Mouse (Mus musculus): ENCODE data around the gene Xkrx. TPM values are rescaled to one million over a fixed set of nuclear protein-coding genes. Genes with fewer than 3 reads are reported as not detected.

Xkrx gene
- polyA plus RNA-seq, 1 experiment from 2014 or later = 0.21 TPM

DNA sequence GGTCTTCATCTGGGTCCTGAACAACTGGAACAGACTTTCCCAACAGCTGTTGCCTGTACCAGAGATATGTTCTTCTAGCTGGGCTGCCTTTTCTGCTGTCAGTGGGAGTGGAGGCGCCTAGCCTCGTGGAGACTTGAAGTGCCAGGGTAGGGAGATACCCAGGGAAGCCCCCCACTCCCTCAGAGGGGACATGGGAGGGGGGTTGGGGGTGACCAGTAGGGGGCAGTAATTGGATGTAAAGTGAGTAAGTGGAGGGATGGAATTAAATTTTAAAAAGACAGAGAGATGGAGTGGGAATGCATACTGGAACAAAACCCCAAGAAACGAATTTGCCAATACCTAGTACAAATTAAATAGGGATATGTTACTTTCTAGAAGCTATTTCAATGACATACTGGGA is 28.1 kb downstream of the Xkrx start:
- Histone ChIP-seq H3K27me3 (ENCODE audit: insufficient read depth, low read length) (no peaks in the 10 kb centered on the region), H3K4me2 (ENCODE audit: low read length) (no peak overlapping the region), H3K4me1 (replicated peaks; ENCODE audit: insufficient read depth, low read length) (no peaks in the 10 kb centered on the region), H3K9ac (ENCODE audit: low read depth, low read length) (no peak overlapping the region), H3K9me3 (replicated peaks; ENCODE audit: low read length) (no peaks in the 10 kb centered on the region), H3K36me3 (ENCODE audit: insufficient read depth, low read length) (no peaks in the 10 kb centered on the region), H3K4me3 (replicated peaks; ENCODE audit: low read depth, low read length) (no peak overlapping the region), H3K27ac (no peak overlapping the region)
- ATAC-seq (replicated peaks; ENCODE audit: low FRiP score, low read depth) = no peak
- no peak for DNase-seq (ENCODE audit: low spot score)
- TF ChIP-seq CTCF (IDR thresholded peaks at IDR 0.05; ENCODE audit: low read depth) = peak; percentile 11; the same call in 1 of the 2 replicates
- WGBS = 55% methylated on average over 3 of the region's 3 CpGs

DNA sequence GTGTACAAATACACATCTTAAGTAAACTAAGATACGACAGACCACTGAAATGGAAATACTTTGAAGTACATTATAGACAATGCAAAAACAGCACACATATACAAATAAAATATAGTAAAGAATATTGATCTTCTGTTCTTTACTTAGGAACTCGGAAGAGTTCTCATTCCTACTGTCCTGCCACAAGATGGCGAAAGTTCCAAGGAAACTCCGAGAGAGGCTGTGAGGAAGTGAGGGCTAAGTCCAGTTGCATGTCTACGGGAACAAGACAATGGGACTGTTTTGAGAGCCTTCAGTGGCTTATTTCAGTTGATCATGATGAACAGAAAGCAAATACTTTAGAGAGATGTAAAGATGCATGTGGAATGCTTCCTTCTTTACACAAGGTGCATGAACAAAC is 29.6 kb downstream of the Xkrx start:
- peak; percentile 65 for TF ChIP-seq CTCF (IDR thresholded peaks at IDR 0.05; ENCODE audit: low read depth)
- Histone ChIP-seq H3K9ac (ENCODE audit: low read depth, low read length) (no peak overlapping the region), H3K36me3 (ENCODE audit: insufficient read depth, low read length) (no peaks in the 10 kb centered on the region), H3K9me3 (replicated peaks; ENCODE audit: low read length) (no peaks in the 10 kb centered on the region), H3K4me3 (replicated peaks; ENCODE audit: low read depth, low read length) (no peak overlapping the region), H3K27ac (no peak overlapping the region), H3K4me1 (replicated peaks; ENCODE audit: insufficient read depth, low read length) (no peaks in the 10 kb centered on the region), H3K27me3 (ENCODE audit: insufficient read depth, low read length) (no peaks in the 10 kb centered on the region), H3K4me2 (ENCODE audit: low read length) (no peak overlapping the region)
- ATAC-seq (replicated peaks; ENCODE audit: low FRiP score, low read depth) (no peak), DNase-seq (ENCODE audit: low spot score) (peak; percentile 68)
- 35% methylated on average over 5 of the region's 5 CpGs for WGBS

- no peak for TF ChIP-seq CTCF (IDR thresholded peaks at IDR 0.05; ENCODE audit: low read depth)
- DNase-seq (ENCODE audit: low spot score) (no peak), ATAC-seq (replicated peaks; ENCODE audit: low FRiP score, low read depth) (no peak)
- Histone ChIP-seq H3K36me3 (ENCODE audit: insufficient read depth, low read length) (no peaks in the 10 kb centered on the region), H3K4me3 (replicated peaks; ENCODE audit: low read depth, low read length) (no peak overlapping the region), H3K27ac (no peak overlapping the region), H3K9me3 (replicated peaks; ENCODE audit: low read length) (no peaks in the 10 kb centered on the region), H3K9ac (ENCODE audit: low read depth, low read length) (no peak overlapping the region), H3K4me1 (replicated peaks; ENCODE audit: insufficient read depth, low read length) (no peaks in the 10 kb centered on the region), H3K4me2 (ENCODE audit: low read length) (no peak overlapping the region), H3K27me3 (ENCODE audit: insufficient read depth, low read length) (no peaks in the 10 kb centered on the region)
- 82% methylated on average over 3 of the region's 3 CpGs for WGBS
These were observed 33.3 kb downstream of the Xkrx start for GRCm38 (mm10) chrX:134128549-134128948.

- no peak overlapping the region for H3K9ac ChIP-seq (ENCODE audit: low read depth, low read length)
- no peaks in the 10 kb centered on the region for H3K4me1 ChIP-seq (replicated peaks; ENCODE audit: insufficient read depth, low read length)
- H3K4me3 ChIP-seq (replicated peaks; ENCODE audit: low read depth, low read length) = no peak overlapping the region
- 60% methylated on average over 3 of the region's 3 CpGs for WGBS
- H3K27ac ChIP-seq = no peak overlapping the region
- no peaks in the 10 kb centered on the region for H3K36me3 ChIP-seq (ENCODE audit: insufficient read depth, low read length)
- DNase-seq (ENCODE audit: low spot score) (no peak), ATAC-seq (replicated peaks; ENCODE audit: low FRiP score, low read depth) (no peak)
- no peak overlapping the region for H3K4me2 ChIP-seq (ENCODE audit: low read length)
- TF ChIP-seq CTCF (IDR thresholded peaks at IDR 0.05; ENCODE audit: low read depth) = no peak
- no peaks in the 10 kb centered on the region for H3K9me3 ChIP-seq (replicated peaks; ENCODE audit: low read length)
- H3K27me3 ChIP-seq (ENCODE audit: insufficient read depth, low read length) = no peaks in the 10 kb centered on the region
These were observed 45.5 kb downstream of the Xkrx start for GRCm38 (mm10) chrX:134116417-134116816.

GRCm38 (mm10) chrX:134111767-134112166 is 50.1 kb downstream of the Xkrx start:
- no peaks in the 10 kb centered on the region for H3K9me3 ChIP-seq (replicated peaks; ENCODE audit: low read length)
- H3K9ac ChIP-seq (ENCODE audit: low read depth, low read length) = no peak overlapping the region
- no peaks in the 10 kb centered on the region for H3K4me1 ChIP-seq (replicated peaks; ENCODE audit: insufficient read depth, low read length)
- no peaks in the 10 kb centered on the region for H3K36me3 ChIP-seq (ENCODE audit: insufficient read depth, low read length)
- DNase-seq (ENCODE audit: low spot score) (no peak), ATAC-seq (replicated peaks; ENCODE audit: low FRiP score, low read depth) (no peak)
- H3K4me3 ChIP-seq (replicated peaks; ENCODE audit: low read depth, low read length) = no peak overlapping the region
- no peaks in the 10 kb centered on the region for H3K27me3 ChIP-seq (ENCODE audit: insufficient read depth, low read length)
- TF ChIP-seq CTCF (IDR thresholded peaks at IDR 0.05; ENCODE audit: low read depth) = no peak
- H3K4me2 ChIP-seq (ENCODE audit: low read length) = no peak overlapping the region
- WGBS = 73% methylated on average over 3 of the region's 3 CpGs
- no peak overlapping the region for H3K27ac ChIP-seq

- Histone ChIP-seq H3K36me3 (ENCODE audit: insufficient read depth, low read length) (no peaks in the 10 kb centered on the region), H3K4me2 (ENCODE audit: low read length) (no peak overlapping the region), H3K27me3 (ENCODE audit: insufficient read depth, low read length) (no peaks in the 10 kb centered on the region), H3K9me3 (replicated peaks; ENCODE audit: low read length) (no peaks in the 10 kb centered on the region), H3K4me3 (replicated peaks; ENCODE audit: low read depth, low read length) (no peak overlapping the region), H3K27ac (no peak overlapping the region), H3K4me1 (replicated peaks; ENCODE audit: insufficient read depth, low read length) (no peaks in the 10 kb centered on the region), H3K9ac (ENCODE audit: low read depth, low read length) (no peak overlapping the region)
- no peak for DNase-seq (ENCODE audit: low spot score)
- ATAC-seq (replicated peaks; ENCODE audit: low FRiP score, low read depth) = no peak
- TF ChIP-seq CTCF (IDR thresholded peaks at IDR 0.05; ENCODE audit: low read depth) = no peak
- WGBS = 66% methylated on average over 2 of the region's 2 CpGs
These were observed 59.2 kb downstream of the Xkrx start for GRCm38 (mm10) chrX:134102641-134103040.

Other genes starting within 250 kb of the Xkrx start
- 2.3 and 2.5 TPM in 2 replicates for gene Sytl4, start 180.3 kb downstream of the Xkrx start, polyA plus RNA-seq (2015; fragmentation: Nextera tagmentation; extraction: Ambion mirVana)
- gene Cstf2, start 102.9 kb downstream of the Xkrx start, polyA plus RNA-seq (2015; fragmentation: Nextera tagmentation; extraction: Ambion mirVana) = 27.1 and 31.0 TPM in 2 replicates
- not detected in 2 replicates for gene Arl13a, start 25.4 kb upstream of the Xkrx start, polyA plus RNA-seq (2015; fragmentation: Nextera tagmentation; extraction: Ambion mirVana)
- gene Nox1, start 59.9 kb upstream of the Xkrx start, polyA plus RNA-seq (2015; fragmentation: Nextera tagmentation; extraction: Ambion mirVana) = 0.20 TPM in 1 of 2 replicates, not detected in the other
- gene Trmt2b, start 114.9 kb upstream of the Xkrx start, polyA plus RNA-seq (2015; fragmentation: Nextera tagmentation; extraction: Ambion mirVana) = 16.6 and 17.3 TPM in 2 replicates
- 9.9 and 11.8 TPM in 2 replicates for gene Tmem35a, start 133.1 kb upstream of the Xkrx start, polyA plus RNA-seq (2015; fragmentation: Nextera tagmentation; extraction: Ambion mirVana)
- 12.4 and 15.9 TPM in 2 replicates for gene Cenpi, start 146.0 kb upstream of the Xkrx start, polyA plus RNA-seq (2015; fragmentation: Nextera tagmentation; extraction: Ambion mirVana)
- 0.07 and 0.24 TPM in 2 replicates for gene Drp2, start 242.5 kb upstream of the Xkrx start, polyA plus RNA-seq (2015; fragmentation: Nextera tagmentation; extraction: Ambion mirVana)

Measured in kidney, postnatal 0 days (tissue).